Mouse (Mus musculus) heart, postnatal 10 days (tissue): Measurements from ENCODE around the gene Nfs1. TPM values are rescaled to one million over a fixed set of nuclear protein-coding genes. Genes with fewer than 3 reads are reported as not detected.

ENCODE experiments used
- DNase-seq, 2 experiments: peaks; one replicate each; pipeline ENCODE4 v3.0.0; 2021
- intact Hi-C: fragments of 180-260 bp; cut with DNase I; formaldehyde crosslinking; loops from one replicate; pipeline ENCODE4 v1.15.1; 2025
- total RNA-seq, 2 experiments: library from RNA; stranded (reverse); gene quantifications; 2 replicates each; pipeline ENCODE4 v1.2.3; 2021

Gene Nfs1
- total RNA-seq, 2 experiments from 2014 or later = 59.7 to 60.7 TPM

GRCm38 (mm10) chr2:156078421-156079182 is 65.4 kb downstream of the Nfs1 start:
- intact Hi-C loops = no loop called here
- DNase-seq = no peak

- intact Hi-C loops = no loop called here
- no peak for DNase-seq
Measured at GRCm38 (mm10) chr2:156077461-156077860, 66.5 kb downstream of the Nfs1 start.

- DNase-seq = peak; percentile 53 to 63
- intact Hi-C loops = no loop called here
Measured at GRCm38 (mm10) chr2:156073725-156074124, 70.3 kb downstream of the Nfs1 start.

Other genes starting within 250 kb of the Nfs1 start
- gene Uqcc1, start 213.9 kb downstream of the Nfs1 start, total RNA-seq = 100 to 1,000 TPM; 184 to 197 TPM
- not detected for gene Gm15557, start 203.5 kb downstream of the Nfs1 start, total RNA-seq
- not detected for gene Gdf5, start 198.8 kb downstream of the Nfs1 start, total RNA-seq
- gene Cep250, start 187.7 kb downstream of the Nfs1 start, total RNA-seq = 10 to 100 TPM in 1 of 2 experiments, 1 to 10 TPM in 1; 8.8 to 11.1 TPM
- gene 6430550D23Rik, start 136.2 kb downstream of the Nfs1 start, total RNA-seq = under 1 TPM; 0.27 to 0.74 TPM
- gene Ergic3, start 136.1 kb downstream of the Nfs1 start, total RNA-seq = 10 to 100 TPM; 80.4 to 94.0 TPM
- gene Fer1l4, start 91.2 kb downstream of the Nfs1 start, total RNA-seq = not detected
- 1 to 10 TPM in 1 of 2 experiments, under 1 TPM in 1; 0.72 to 1.1 TPM for gene Spag4, start 79.0 kb downstream of the Nfs1 start, total RNA-seq
- gene Cpne1, start 32.2 kb downstream of the Nfs1 start, total RNA-seq = 10 to 100 TPM; 23.0 to 23.3 TPM
- 10 to 100 TPM; 31.5 to 33.5 TPM for gene Rbm12, start 32.2 kb downstream of the Nfs1 start, total RNA-seq
- gene Gm28036, start 17.1 kb downstream of the Nfs1 start, total RNA-seq = 10 to 100 TPM; 19.7 to 19.8 TPM
- 100 to 1,000 TPM; 316 to 323 TPM for gene Romo1, start 147 bp downstream of the Nfs1 start, total RNA-seq
- 100 to 1,000 TPM; 209 to 230 TPM for gene Rbm39, start 36.1 kb upstream of the Nfs1 start, total RNA-seq
- 10 to 100 TPM; 20.6 to 27.5 TPM for gene Phf20, start 52.3 kb upstream of the Nfs1 start, total RNA-seq
- 1 to 10 TPM in 1 of 2 experiments, under 1 TPM in 1; 0.81 to 1.1 TPM for gene Cnbd2, start 168.1 kb upstream of the Nfs1 start, total RNA-seq
- gene Scand1, start 168.5 kb upstream of the Nfs1 start, total RNA-seq = 10 to 100 TPM; 85.3 to 96.6 TPM